Mouse (Mus musculus) cerebellum, postnatal 25 days (tissue): ENCODE measurements around the gene Actg1.

Source experiments
- DNase-seq, 2 experiments: peaks; one replicate each; pipeline ENCODE4 v3.0.0; 2021; ENCODE audit warnings: mixed read lengths in 2 of 2

Gene Actg1

GRCm38 (mm10) chr11:120360062-120360461 lies 11.7 kb upstream of the Actg1 start:
- peak in 1 of 2 experiments; percentile 62 for DNase-seq

DNA sequence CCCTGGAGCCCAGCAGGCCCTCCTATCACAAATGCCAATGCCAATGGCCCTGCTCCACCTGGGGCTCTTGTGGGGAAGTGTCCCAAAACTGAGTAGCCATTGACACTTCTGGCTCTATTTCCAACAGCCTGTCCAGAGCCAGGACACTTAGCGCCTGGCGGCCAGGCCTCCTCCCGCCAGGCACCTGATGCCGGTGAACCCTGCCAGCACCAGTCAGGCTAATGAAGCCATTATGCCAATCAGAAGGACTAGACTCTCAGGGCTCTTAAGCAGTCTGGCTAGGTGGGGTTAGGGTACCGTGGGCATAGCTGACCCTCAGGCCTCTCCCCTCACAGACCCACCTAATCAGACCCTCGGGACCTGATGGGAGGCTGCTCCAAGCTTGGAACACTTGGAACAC lies 11.0 kb upstream of the Actg1 start:
- peak; percentile 67 to 76 for DNase-seq

- DNase-seq, result peak in 1 of 2 experiments; percentile 47
These were observed 9.6 kb upstream of the Actg1 start for GRCm38 (mm10) chr11:120357791-120358401.

GRCm38 (mm10) chr11:120356900-120357299 lies 8.6 kb upstream of the Actg1 start:
- no peak for DNase-seq

DNA sequence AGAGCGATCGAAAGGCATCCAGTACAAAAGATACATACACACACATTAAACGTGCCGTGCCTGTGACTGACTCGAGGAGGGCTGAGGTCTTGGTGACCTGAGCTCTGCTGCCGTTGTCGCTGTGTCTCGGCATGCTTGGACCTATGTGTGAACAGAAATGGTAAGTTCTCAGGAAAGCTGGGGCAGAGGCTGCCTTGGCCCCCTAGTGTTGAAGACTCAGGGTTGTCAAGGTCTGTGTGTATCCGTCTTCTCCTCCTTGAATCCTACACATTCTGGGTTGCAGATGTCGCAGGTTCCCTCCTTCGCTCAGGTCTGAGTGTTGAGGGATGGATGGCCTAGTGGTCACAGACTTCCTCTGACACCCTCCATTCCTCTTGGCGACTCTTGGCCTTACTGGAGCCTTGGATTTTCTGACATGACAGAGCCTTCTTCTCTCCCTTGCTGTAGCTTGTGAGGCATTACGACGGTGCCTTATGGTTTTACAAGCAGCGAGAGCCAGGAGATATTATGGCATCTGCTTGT lies 8.0 kb upstream of the Actg1 start:
- DNase-seq, result no peak

DNA sequence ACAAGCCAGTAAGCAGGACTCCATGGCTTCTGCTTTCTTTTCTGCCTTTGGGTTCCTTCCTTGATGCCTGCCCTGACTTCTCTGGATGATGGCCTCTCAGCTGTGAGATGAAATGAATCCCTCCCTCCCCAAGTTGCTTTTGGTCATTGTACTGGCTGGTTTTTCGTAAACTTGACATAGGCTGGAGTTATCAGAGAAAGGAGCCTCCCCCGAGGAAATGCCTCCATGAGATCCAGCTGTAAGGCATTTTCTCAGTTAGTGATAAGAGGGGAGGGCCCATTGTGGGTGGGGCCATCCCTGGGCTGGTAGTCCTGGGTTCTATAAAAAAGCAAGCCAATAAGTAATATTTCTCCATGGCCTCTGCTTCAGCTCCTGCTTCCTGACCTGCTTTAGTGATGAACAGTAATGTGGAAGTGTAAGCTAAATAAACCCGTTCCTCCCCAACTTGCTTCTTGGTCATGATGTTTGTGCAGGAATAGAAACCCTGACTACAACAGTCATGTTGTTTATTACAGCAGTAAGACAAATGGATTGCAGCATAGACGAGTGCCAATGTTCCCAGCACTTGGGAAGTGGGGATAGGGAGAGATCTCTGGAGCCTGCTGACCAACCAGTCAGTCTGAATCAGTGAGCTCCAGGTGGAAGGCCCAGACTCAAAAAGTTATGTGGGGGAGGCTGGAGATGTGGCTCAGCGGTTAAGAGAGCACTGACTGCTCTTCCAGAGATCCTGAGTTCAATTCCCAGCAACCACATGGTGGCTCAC lies 7.1 kb upstream of the Actg1 start:
- no peak for DNase-seq

- DNase-seq, result peak in 1 of 2 experiments; percentile 7
These were observed 6.2 kb upstream of the Actg1 start for GRCm38 (mm10) chr11:120354304-120355276.

- peak; percentile 67 to 82 for DNase-seq
These were observed 5.4 kb upstream of the Actg1 start for GRCm38 (mm10) chr11:120353500-120354303.

GRCm38 (mm10) chr11:120352571-120353290 lies 4.4 kb upstream of the Actg1 start:
- peak; percentile 11 to 30 for DNase-seq

DNA sequence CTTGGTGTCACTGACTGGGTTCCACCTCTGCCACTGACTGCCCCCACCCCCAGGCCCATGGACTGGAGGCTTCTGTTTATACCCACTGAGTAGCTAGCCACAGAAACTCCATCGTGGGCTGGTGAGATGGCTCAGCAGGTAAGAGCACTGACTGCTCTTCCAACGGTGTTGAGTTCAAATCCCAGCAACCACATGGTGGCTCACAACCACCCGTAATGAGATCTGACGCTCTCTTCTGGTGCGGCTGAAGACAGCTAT lies 3.7 kb upstream of the Actg1 start:
- DNase-seq, result peak; percentile 11 to 25

DNA sequence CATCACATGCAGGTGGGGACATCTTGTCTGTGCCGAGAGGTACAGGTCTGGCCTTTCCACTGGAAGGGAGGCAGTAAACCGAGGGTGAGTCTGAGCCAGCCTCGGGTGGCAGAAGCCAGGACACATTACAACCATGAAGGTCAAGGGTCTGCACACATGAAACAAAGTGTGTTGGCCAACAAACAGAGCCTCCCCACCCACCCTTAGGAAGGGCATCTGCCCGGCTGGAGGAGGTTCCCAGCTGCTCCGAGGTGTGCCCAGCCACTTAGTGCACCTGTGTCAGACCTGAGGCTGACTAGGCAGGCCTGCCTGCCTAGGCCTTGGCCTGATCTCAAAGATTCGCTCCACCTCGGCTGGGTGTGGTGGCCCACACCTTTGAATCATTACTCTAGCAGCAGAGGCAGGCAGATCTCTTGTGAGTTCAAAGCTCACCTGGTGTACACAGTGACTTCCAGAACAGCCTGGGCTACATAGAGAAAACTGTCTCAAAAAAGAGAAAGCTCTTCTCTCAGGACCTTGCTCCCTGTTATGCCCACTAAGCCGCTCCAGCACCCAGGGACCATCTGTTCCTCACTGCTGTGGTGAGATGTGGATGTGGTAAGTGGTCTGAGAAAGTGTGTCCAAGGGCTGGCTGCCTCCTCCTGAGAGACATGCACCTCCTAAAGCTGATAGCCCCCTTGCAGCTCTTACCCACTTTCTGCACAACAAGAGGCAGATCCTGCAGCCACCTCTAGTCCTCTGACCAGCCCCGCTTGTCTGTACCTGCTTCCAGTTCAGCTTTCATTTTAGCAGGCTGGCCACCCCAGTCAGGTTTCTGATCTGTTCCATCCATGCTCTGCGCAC lies 3.1 kb upstream of the Actg1 start:
- peak; percentile 12 to 16 for DNase-seq

GRCm38 (mm10) chr11:120350711-120351110 lies 2.4 kb upstream of the Actg1 start:
- DNase-seq, result peak; percentile 17 to 41

DNA sequence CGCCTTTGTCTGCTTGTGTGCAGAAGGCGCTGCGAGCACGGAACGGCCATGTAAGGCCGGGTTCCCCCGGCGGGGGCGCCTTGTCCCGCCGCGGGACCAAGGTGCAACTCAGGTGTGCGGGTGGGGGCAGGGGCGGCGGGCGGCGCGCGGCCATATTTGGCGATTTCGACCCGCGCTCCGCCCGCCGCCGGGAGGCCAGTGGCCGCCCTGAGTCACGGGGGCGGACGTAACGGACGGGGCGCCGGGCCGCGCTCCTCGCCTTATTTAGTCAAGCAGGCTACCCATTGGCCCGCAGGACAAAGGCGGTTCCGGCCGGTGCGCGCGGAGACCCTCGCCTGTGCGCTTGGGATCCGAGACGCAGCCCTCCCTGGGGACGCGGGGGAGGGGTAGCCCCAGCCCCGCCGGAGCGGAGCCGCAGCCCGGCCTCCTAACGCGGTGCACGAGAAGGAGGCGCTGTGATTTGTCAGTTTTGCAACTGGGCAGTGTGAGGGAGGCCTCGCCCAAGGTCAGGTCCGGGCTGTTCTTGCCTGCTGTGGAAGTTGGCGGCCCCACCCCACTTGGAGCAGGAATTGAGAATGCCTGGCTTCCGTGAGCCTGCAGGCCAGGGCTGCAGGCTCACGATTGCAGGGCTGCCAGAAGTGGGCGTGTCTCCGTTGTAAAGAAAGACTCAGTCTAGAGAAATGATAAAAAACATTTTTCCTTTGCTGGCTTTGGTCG lies 1.8 kb upstream of the Actg1 start:
- peak; percentile 77 to 88 for DNase-seq

GRCm38 (mm10) chr11:120349371-120349985 lies 1.1 kb upstream of the Actg1 start:
- peak; percentile 50 to 59 for DNase-seq

DNA sequence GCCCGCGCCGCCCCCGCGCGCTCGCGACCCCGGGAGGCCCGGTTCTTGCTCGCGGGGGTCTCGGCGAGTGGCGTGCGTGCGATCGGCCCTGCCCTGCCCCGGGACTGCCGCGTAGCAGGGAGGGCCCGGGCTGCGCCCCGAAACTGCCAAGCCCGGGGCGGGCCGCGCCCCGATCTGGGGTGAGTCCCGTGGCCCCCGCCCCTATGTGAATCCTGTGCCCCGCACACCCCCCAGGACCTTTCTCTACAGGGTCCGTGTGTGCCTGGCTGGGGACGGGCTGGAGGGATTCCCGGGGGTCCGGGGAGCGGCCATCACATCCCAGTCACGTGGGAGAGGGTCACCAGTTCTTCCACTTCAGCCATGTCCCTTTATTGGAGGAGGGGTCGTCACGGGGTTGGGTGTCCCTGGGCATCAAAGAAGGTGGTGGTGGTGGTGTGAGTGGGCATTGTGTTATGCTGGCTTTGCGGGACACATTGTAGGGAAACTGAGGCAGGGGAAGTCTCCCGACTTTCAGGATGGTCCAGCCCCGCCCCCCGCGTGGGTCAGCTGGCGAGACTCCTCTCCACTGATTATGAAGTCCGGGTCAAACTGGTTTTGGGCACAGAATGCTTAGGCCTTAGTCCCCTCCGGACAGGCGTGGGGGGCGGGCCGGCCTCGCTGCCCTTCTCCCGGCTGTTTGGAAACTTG lies 485 bp upstream of the Actg1 start:
- DNase-seq, result peak; percentile 52 to 73

- DNase-seq, result peak; percentile 16 to 40
These were observed 1.0 kb downstream of the Actg1 start for GRCm38 (mm10) chr11:120347301-120347700.

- peak; percentile 16 to 23 for DNase-seq
These were observed 1.8 kb downstream of the Actg1 start for GRCm38 (mm10) chr11:120346383-120347034.

- DNase-seq, result peak; percentile 11 to 14
These were observed 3.2 kb downstream of the Actg1 start for GRCm38 (mm10) chr11:120345067-120345681.
